Mouse (Mus musculus) right cerebral cortex, postnatal 25 days (tissue): ENCODE data around the gene Pdcd1lg2.
"Not testable (repeated sequence)": the region's sequence is repeated elsewhere in the genome, so short reads cannot be mapped to it uniquely, and the experiment has no call there.

Experiments used
- DNase-seq: peaks from one replicate; pipeline ENCODE4 v3.0.0; 2022

Pdcd1lg2 gene

DNA sequence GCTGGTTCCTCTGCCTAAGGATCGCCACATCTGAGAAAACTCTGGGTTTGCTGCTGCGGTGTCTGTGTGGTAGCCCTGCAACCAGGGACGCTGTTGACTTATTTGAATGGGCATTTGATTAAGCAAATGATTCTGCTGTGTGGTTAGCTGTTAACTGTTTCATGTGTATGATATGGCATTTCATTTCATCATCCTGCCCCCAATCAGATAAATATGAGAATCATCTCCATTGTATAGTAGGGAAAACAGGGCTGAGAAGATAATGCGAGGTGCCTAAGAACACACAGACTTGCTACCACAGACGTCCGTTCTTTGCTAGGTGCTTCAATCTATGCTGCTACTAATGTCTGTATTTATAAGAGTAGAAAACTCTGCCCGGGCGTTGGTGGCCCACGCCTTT lies 26.3 kb upstream of the Pdcd1lg2 start:
- DNase-seq = no peak

DNA sequence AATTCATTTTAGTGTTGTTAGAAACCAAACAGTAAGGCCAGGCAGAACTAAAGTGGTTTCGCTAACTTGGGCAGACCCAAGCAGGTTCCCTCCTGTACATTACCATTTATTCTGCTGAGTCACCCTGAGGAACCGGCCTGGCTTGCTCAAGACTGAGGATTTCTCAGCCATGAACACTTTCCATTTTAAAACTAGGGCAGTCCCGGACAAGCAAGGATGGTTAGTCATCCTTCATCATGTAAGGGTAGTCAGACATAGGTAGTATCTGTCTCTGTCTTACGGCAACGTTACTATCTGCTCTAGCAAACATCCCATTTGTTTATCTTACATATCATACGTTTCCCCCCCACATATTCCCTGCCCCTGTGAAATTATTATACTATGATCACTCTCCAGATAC lies 25.7 kb upstream of the Pdcd1lg2 start:
- DNase-seq = no peak

DNA sequence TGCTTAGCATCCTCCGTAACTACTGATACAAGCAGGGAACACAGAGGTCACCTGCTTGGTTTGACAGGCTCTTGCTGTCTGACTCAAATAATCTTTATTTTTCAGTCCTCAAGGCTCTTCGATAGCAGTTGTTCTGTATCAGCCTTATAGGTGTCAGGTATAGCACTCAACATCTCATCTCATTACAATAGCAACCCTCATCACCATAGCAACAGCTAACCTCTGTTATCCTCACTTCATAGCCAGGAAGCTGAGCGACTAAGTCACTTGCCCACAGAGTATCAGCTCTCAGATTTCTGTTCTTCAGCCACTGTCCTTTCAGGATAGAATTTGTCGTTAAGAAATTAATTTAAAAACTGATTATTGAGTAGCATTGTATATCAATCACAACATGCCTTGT lies 24.9 kb upstream of the Pdcd1lg2 start:
- DNase-seq = no peak

DNA sequence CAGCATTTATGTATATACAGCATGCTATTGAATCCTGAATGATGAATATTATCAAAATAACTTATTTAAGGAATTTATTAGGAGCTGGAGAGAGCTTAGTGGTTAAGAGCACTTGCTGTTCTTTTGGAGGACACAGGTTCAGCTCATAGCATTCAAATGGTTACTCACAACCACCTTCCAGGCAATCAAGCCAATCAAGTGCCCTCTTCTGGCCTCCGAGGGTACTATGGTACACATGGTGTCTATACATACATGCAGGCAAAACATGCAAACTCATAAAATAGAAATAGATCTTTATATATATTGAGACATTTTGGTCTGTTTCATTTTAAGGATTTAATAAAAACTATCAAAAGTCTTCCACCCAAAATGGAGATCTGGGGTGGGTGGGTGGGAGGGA lies 21.9 kb upstream of the Pdcd1lg2 start:
- no peak for DNase-seq

DNA sequence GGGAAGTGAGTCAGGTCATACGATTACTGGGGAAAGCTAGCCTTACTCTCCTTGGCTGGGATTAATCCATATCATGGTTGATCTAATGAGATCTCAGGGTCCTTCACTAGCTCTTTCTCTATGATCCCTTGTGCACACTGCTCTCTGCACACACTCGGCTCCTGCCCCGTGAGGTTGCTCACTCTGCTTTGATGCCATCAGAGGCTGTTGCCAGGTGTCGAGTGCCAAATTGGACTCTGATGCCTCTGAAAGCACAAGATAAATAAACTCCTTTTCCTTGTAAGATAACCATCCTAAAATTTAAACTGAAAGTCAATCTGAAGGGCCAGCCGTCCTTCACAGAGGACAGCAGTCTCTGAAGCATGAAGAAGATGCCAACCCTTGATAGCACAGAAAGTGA lies 20.2 kb upstream of the Pdcd1lg2 start:
- DNase-seq = no peak

DNA sequence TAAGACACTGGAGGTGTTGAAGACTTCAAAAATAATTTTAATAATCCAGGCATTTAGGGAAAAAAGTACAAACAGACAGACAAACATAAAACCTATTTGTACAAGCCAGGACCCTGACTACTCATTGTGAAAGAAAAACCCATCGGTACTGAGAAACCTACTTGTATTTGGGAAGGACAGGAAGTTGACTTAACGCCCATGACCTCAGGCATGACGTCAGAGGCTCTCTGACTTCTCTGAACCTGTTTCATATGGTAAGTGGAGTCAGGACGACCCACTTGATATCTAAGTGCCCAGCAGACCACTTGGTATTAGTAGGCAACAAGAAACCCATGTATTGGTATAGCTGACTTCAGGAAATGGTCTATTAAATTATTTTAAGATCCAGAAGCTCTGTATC lies 19.4 kb upstream of the Pdcd1lg2 start:
- DNase-seq = no peak

DNA sequence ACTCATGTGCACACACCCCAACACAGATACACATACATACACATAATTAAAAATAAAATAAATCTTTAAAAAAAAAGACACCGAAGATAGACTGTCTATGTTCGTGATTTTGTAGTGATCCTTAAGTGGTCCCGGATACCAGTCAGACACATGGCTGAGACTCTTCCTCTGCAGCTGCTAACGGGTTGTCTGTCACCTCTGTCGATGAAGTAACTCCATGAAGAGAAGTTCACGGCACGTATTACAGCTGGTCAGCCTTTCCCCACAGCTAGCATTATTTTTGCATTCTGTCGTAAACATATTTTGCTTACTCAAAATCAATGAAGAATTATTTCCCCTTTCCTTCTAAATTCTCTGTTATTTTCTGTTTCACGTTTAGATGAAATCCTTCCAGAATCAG lies 17.4 kb upstream of the Pdcd1lg2 start:
- DNase-seq = no peak

DNA sequence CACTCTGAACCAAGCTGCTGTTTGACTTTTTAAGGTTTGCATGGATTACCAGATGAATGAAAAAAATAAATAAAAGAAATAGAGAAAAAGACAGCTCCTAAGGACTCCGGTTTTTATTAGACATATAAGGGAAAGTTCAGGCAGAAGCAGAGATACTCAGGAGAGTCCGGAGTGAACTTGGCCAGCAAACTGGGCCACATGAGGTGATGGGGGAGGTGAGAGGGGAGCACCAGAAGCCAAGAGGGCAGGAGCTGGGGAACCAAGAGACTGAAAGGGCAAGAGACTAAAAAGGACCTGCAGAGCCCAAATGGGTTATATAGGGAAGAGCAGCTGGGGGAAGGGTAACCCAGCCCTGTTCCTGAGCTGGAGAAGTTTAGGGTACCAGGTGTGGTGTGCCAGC lies 16.0 kb upstream of the Pdcd1lg2 start:
- no peak for DNase-seq

DNA sequence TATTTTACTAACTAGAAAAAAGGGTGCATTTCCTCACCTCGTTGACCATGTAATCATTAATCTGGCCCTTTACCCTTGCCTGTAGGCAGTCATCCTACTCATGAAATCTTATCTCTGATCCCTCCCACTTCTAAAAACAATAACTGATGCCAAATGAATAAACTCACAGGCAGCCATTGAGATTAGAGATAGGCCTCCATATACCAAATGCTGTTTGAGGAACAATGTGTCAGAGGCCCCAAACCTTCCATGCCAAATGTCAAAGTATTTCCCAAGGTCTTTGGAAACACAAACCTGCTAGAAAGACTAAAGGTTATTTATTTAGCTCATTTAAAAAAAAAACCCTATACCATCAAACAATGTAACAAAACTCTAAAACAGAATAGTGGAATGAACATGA lies 14.4 kb upstream of the Pdcd1lg2 start:
- DNase-seq = no peak

DNA sequence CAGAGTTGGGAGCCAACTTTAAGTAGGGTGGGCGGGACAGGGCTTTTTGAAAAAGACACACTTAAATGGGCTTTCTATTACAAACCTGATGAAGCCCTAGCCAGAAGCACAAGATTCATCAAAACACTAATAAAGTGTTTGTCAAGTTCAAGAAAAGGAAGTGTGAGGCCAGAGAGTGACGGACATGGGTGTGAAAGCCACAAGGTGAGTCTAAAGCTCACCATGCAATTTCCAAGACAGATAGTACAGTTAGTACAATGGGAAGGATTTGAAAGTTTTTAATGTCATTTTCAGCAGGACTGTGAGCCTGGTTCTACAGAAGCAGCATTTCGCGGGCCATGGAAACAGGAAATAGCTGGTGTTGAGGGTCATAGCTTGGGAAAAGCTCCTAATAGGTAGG lies 10.9 kb upstream of the Pdcd1lg2 start:
- DNase-seq = no peak

DNA sequence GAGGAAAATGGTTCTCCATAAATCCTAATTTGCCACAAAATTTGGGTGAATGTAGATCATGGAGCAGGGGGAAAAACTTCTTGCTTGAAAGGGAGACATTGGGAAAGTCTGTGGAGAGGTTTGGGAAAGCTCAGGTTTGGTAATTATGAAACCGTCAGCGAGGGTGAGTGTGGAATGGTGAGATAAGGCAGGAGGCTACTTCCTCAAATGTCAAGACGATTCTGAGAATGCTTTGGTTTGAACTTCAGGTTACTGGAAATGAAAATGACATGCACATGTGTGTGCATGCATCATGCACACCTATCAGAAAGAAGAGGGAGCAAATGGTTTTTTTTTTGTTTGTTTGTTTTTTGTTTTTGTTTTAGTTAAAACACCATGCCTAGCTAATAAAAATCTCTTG lies 10.3 kb upstream of the Pdcd1lg2 start:
- no peak for DNase-seq

DNA sequence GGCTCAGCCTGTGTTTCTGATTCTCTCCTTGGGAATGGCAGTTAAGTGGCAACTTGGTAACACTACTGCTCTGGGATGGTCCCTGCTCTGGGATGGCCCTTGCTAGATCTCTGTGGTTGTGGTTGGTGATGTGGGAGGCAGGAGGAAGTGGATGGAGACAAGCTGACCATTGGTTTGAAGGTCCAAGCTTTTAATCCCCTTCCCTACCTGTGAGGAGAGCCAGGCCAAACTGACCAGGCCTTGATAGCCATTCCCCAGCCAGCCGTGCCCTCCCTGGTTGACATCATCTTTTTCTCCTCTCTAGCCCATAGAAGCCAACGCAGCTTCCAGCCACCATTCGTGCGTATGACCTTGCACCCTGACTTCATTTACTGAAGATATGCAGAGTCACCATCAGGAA lies 8.1 kb upstream of the Pdcd1lg2 start:
- no peak for DNase-seq

DNA sequence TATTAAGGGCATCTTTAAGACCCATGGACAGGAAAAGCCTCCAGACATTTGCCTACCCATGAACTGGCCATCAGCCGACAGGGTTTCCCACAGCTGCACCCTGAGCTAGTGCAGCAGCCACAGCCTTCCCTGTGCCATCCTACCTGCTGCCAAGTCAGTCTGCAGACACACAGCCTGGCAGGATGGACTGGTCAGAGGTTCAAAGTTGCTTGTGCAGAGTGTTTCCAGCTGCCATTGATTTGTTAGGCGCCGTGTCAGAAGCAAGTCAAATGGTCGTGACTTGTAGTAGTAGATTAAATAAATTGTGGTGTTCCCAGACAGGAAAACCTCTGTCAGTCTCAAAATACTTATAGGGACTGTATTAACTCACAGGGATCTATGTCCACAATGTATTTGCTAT lies 7.5 kb upstream of the Pdcd1lg2 start:
- no peak for DNase-seq

DNA sequence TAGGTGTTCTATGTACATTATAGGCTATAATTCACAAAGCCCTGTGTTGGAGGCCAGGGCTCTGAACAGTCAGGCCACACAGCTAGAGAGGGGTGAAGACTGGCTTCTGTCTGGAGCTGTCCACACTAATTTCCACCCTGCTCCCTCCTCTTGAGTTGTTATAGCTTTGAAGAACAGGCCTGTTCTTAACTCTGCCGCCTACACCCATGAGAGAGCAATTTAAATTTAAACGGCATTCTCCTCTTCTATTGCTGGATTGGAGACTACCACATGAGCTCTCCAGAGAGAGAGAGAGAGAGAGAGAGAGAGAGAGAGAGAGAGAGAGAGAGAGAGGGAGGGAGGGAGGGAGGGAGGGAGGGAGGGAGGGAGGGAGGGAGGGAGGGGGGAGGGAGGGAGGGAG lies 5.3 kb upstream of the Pdcd1lg2 start:
- no peak for DNase-seq

DNA sequence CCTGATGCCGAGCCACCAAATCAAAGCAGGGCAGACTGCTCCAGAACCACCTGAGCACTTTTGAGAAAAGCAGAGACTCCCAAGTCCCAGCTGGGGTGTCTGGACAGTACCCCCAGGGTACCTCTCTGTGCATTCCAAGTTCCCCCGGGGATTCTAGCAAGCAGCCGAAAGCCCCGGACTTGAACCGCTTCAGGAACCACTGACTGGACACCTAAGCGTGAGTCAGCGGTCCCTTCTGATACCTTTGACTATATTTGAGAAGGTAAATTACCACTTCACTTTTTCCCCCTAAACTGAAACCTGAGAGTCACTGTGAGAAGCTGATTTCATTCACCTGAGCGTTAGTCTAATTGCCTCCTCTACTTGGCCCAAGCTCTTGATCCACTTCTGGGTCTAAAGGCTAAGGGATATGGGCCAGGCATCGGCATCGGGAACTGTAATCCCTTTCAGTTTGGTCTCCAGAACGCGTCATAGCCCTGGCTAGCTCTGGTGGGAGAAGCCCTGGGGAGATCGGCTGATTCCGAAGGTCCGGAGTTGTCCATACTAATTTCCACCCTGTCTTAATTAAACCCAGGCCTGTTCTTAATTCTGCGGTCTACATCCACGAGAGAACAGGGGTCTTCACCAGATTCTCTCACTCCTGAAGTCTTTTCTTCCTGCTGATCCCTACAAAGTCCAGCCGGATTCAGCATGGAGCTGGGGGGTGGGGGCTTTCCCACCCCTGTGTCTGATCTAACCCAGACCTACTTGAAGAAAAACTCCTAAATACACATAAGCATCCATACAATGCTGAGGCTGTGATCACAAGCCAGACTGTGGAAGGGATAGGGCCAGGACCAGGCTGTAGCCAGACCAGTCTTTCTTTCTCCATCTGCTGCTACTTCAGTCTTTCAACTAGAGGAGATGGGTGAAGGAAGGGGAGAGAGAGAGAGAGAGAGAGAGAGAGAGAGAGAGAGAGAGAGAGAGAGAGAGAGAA lies 4.4 kb upstream of the Pdcd1lg2 start:
- DNase-seq = no peak

DNA sequence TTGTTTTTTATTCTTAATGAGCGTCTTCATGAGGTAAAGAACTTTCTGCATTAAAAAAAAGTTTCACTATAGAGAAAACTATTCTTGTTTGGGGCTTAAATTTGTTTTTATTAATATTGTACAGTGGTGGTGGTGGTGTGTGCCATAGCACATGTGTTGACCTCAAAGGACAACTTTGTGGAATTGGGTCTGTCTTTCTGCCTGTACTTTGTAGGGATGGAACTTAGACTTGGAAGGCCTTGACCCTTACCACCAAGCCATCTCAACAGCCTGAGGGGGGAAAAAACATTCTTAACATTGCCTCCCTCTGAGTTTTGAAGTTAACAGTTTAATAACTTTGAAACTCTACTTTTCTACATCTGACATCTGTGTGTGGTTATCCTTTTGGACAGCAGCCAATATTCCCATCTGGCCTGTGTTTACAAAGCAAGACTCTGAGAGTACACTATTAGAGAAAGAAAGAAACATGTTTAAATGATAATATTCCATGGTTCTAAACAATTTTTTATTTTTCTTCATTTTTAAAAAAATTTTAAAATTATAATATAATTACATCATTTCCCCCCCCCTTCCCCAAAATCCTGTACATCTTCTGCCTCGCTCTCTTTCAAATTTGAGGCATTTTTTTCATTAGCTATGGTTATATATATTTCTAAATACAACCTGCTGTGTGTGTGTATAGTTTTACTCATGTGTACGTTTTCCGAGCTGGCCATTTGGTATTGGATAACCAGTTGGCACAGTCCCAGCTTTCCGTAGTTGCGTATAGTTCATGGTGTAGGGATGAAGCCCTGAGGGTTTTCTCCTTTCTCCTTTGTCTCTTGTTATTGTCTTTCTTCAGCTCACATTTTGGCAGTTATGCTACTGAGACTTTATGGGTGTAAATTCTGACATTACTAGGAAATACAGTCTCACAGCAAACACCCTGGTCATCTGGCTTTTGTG lies 2.0 kb downstream of the Pdcd1lg2 start:
- no peak for DNase-seq

DNA sequence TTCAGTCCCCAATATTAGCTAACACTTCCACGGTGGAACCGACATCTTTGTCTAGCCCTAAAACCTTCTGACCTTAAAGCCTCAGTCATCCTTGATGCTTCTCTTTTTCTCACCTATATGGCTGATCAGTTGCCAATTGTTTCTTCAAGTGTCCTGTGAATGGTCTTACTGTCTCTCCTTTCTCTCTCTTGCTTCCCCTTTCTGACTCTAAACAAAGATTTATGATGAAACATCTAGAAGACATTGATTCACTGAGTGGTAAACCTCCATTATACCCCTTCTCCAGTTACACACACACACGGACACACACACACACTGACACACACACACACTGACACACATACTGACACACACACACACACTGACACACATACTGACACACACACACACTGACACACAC lies 3.8 kb downstream of the Pdcd1lg2 start:
- DNase-seq = no peak

DNA sequence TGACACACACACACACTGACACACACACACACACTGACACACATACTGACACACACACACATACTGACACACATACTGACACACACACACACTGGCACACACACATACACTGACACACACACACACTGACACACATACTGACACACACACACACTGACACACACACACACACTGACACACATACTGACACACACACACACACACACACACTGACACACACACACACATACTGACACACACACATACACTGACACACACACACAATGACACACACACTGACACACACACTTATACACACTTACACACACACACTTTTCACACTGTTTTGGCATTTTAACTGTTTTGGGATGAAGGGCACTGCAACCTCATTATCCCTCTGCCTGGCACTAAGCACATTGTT lies 4.2 kb downstream of the Pdcd1lg2 start:
- not testable (repeated sequence) for DNase-seq

DNA sequence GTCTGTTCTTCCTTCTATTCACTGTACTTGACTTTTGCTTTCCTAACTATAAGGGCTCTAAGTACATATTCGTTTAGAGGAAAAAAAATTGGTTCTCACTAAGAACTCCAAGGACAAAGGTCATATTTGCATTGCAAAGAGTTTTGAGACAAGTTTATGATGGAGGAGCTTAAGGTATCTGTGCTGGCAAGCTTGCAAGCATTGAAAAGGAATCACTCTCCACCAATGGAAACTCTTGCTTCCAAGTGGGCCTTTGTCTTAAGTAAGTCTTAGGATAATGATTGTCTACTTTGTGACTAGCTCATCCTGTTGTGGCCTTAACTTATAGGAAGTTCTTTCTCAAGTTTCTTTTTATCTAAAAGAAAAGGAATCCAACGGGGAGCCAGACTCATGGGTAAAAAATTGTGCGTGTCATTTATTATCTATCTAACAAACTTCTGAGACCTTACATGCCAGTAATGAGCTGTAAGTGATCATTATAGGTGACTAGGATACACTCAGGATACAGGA lies 5.7 kb downstream of the Pdcd1lg2 start:
- no peak for DNase-seq

DNA sequence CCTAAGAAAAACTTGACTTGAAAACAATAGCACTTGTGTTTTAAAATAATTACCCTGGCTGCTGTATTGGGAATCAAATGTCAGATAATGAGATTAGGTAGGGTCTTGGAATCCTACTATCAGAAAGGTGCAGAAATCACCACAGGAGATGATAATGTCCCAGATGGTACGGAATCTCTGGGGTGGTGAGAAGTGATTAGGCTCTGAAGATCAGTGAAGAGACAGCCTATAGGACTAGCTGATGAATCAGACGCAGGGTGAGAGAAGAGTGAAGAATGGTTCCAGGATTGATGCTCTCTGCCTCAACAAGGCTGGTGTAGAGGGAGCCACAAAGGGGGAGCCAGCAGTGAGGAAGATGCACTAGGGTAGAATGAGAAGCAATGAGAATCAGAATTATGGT lies 6.5 kb downstream of the Pdcd1lg2 start:
- no peak for DNase-seq

DNA sequence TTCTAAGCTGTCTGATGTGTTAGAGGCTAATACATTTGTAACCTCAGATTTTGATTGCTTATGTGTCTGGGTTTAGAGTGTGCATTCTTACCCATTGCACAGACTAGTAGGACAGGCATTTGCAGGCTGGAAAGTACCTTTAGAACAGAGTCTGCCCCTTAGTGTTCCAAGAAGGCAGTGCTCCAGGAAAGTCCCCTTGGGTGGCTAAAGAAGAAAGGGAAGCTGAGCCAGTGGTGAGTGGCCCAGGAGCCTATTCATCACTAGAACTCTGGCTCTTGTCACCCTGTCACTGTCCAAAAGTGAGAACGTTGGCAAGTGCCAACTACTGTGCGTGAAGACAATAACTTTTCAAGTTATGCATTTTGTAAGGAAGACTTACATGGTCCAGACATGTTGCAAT lies 7.2 kb downstream of the Pdcd1lg2 start:
- no peak for DNase-seq

DNA sequence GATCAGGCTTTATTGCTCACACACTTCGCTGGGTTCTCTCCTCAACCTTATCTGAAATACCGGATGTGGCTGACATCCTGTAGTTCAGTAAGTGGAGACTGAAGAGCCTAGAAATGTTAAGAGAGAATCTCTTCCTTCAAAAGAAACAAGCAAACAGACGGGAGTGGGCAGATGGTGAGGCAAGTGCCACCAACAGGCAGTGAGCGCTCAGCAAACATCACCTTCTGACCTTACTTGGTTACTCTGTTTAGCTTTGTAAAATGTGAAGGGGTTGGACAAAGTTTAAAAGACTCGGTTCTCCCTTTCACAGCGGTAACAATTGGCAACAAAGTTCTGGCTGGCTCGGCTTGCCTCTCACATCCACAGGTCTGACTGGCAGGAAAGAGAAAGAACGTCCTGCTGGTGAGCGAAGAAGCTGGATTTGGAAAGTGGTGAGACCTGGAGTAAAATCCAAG lies 8.0 kb downstream of the Pdcd1lg2 start:
- no peak for DNase-seq

DNA sequence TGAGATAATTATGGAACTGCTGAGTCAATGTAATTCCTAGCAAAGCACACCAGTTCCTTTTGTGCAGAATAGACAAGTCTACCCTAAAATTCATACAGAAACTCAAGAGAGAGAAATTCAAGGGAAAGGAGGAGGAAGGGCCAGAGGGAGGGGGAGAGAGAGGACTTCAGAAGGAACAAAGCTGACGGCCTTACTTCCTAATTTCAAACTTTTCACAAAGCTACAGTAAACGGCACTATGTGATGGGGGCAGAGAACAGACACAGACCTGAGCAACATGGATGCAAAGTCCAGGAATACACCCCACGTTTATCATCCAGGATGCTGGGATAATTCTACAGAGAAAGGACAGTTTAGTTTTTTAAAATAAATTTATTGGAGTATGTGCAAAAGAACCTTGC lies 8.8 kb downstream of the Pdcd1lg2 start:
- DNase-seq = no peak

DNA sequence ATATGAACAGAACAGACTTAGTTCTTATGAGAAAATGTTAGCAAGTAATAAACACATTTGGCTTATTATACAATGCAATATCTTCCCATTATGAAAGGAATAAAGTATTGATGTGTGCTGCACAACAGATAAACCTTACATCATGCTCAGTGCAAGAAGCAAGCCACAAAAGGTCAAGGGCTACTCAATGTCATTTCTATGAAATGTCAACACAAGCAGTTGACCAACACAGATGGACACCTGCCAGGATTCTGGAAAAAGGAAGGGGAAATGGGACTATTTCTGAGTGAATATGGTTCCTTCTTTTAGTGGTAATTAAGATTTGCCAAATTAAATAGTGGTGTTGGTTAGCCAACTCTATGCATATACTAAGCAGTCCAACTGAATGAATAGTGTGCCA lies 9.2 kb downstream of the Pdcd1lg2 start:
- no peak for DNase-seq
